Mouse (Mus musculus) right cerebral cortex, postnatal 25 days (tissue): Measurements from ENCODE around the gene 2510009E07Rik.

Experiments used
- DNase-seq: peaks from one replicate; pipeline ENCODE4 v3.0.0; 2022

The 2510009E07Rik gene

GRCm38 (mm10) chr16:21694463-21695241 is at the start of gene 2510009E07Rik:
TSS of gene 2510009E07Rik (minus strand) at chr16:21694665.
- peak; percentile 92 for DNase-seq

GRCm38 (mm10) chr16:21743401-21743800 is 48.9 kb upstream of the 2510009E07Rik start:
- DNase-seq, result no peak

- no peak for DNase-seq
Observed at GRCm38 (mm10) chr16:21742898-21743297, 48.4 kb upstream of the 2510009E07Rik start.

- DNase-seq, result no peak
Observed at GRCm38 (mm10) chr16:21742191-21742870, 47.9 kb upstream of the 2510009E07Rik start.

GRCm38 (mm10) chr16:21741542-21741941 is 47.1 kb upstream of the 2510009E07Rik start:
- no peak for DNase-seq

GRCm38 (mm10) chr16:21735638-21736037 is 41.2 kb upstream of the 2510009E07Rik start:
- DNase-seq, result no peak

- peak; percentile 43 for DNase-seq
Observed at GRCm38 (mm10) chr16:21727897-21728364, 33.5 kb upstream of the 2510009E07Rik start.

GRCm38 (mm10) chr16:21727421-21727820 is 33.0 kb upstream of the 2510009E07Rik start:
- no peak for DNase-seq

- DNase-seq, result no peak
Observed at GRCm38 (mm10) chr16:21724261-21724660, 29.8 kb upstream of the 2510009E07Rik start.

GRCm38 (mm10) chr16:21719770-21720169 is 25.3 kb upstream of the 2510009E07Rik start:
- DNase-seq, result no peak

- DNase-seq, result no peak
Observed at GRCm38 (mm10) chr16:21714516-21714915, 20.1 kb upstream of the 2510009E07Rik start.

GRCm38 (mm10) chr16:21710321-21710720 is 15.9 kb upstream of the 2510009E07Rik start:
- no peak for DNase-seq

GRCm38 (mm10) chr16:21704691-21705090 is 10.2 kb upstream of the 2510009E07Rik start:
- no peak for DNase-seq

GRCm38 (mm10) chr16:21702314-21702690 is 7.8 kb upstream of the 2510009E07Rik start:
- no peak for DNase-seq

- DNase-seq, result no peak
Observed at GRCm38 (mm10) chr16:21701611-21702313, 7.3 kb upstream of the 2510009E07Rik start.

- no peak for DNase-seq
Observed at GRCm38 (mm10) chr16:21698136-21698535, 3.7 kb upstream of the 2510009E07Rik start.

- no peak for DNase-seq
Observed at GRCm38 (mm10) chr16:21696946-21697345, 2.5 kb upstream of the 2510009E07Rik start.

- DNase-seq, result no peak
Observed at GRCm38 (mm10) chr16:21695242-21695578, 745 bp upstream of the 2510009E07Rik start.

GRCm38 (mm10) chr16:21693981-21694462 is 443 bp downstream of the 2510009E07Rik start:
- peak; percentile 72 for DNase-seq

GRCm38 (mm10) chr16:21690216-21690755 is 4.2 kb downstream of the 2510009E07Rik start:
- no peak for DNase-seq

GRCm38 (mm10) chr16:21689141-21689540 is 5.3 kb downstream of the 2510009E07Rik start:
- DNase-seq, result no peak

- no peak for DNase-seq
Observed at GRCm38 (mm10) chr16:21687406-21687805, 7.1 kb downstream of the 2510009E07Rik start.

- no peak for DNase-seq
Observed at GRCm38 (mm10) chr16:21676791-21677190, 17.7 kb downstream of the 2510009E07Rik start.
